Mouse (Mus musculus) B cell, adult 2 months (primary cell): ENCODE results near the gene Npy1r.

ENCODE experiments used
- DNase-seq, 2 experiments: peaks; one replicate each; pipeline ENCODE4 v3.0.0; 2022

Npy1r gene

GRCm38 (mm10) chr8:66696970-66697843 is at the start of gene Npy1r:
Gene Npy1r (plus strand): TSS chr8:66697192.
- no peak for DNase-seq

DNA sequence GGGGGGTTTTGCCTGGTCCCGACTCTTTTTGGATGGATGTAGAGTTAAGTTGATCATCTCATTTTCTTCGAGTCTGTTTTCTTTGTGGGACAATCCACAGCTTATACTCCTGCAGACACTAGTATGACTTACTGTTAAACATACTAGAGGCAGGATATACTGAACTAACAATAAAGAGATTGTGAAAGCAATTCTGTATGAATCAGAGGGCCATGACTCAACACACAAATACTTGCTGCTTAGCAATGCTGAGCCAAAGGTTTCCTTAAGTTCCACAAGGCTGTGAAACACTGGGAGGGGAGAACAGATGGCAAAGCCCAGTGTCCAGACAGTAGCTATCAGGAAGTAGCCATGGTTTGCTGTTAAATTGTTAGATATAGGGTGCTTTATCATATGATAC is 15.7 kb upstream of the Npy1r start:
- no peak for DNase-seq

GRCm38 (mm10) chr8:66687511-66688329 is 9.3 kb upstream of the Npy1r start, which contains the start of gene Npy5r:
Gene Npy5r (minus strand): TSS chr8:66688128.
- DNase-seq: no peak

- no peak for DNase-seq
These were observed 8.6 kb upstream of the Npy1r start for GRCm38 (mm10) chr8:66688395-66688794.

- DNase-seq: no peak
These were observed 8.2 kb upstream of the Npy1r start for GRCm38 (mm10) chr8:66688799-66689198.

DNA sequence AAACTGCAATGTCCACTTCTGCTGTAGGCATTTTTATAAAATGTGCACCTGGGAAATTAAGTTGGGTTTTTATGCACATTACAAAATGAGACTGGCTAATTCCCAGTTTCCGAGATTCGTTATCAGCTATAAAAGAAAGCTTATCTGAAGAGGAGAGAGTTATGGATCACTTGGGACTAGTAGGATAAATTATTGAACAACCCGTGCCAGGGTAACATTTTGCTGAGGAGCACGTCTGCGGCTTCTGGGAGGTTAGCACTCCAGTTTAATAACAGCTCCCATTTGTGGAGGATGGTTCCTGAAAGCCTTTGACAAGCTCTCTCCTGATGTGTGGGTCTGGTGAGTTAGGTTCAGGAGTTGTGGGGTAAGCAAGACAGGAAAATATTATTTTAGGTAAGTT is 6.6 kb upstream of the Npy1r start:
- no peak for DNase-seq

GRCm38 (mm10) chr8:66698011-66698410 is 1.0 kb downstream of the Npy1r start:
- DNase-seq: no peak

- DNase-seq: no peak
These were observed 1.8 kb downstream of the Npy1r start for GRCm38 (mm10) chr8:66698782-66699181.

DNA sequence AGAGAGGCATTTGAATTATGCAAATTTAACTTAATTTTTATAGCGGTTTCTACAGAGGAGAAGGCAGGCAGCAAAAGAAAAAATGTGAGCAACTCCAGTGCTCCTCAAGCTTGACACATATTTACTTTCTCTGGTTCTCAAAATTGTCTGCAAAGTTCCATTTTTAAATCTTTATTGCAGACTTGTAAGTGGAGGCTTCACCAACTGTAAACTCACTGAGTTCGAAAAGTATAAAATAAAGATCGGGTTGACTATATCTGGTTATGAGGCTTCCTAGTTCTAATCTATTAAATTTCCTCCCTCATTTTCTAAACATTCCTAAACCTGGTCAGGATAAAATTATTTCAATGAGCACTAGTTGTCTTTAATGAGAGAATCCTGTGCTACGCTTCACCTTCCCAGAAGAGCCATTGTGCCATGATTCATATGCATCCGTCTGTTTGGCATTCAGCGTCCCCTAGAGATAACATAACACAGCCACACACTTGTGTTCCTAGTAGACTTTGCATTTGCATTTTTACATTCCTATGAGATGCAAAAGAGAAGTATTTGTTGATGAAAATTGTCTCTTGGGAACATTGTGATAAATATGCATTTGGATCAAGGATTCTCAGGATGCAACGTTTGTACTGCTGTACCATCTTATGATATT is 17.5 kb downstream of the Npy1r start:
- no peak for DNase-seq

DNA sequence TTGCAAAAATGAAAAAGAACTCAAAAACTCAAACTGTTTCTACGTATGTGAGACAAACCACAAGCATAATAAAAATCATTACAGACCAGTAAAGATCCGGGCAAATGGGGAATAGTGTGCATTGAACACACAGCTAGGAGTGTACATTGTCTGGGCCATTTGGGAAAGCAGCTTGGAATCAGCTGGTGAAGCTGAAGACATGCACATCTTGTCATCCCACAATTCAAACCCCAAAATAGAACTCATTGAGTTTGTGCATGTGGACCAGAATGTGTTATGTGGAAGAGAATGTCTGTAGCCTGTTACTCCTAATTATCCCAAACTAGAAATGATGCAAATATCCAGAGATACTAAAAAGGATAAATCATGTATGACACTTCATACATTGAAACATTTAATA is 25.8 kb downstream of the Npy1r start:
- DNase-seq: no peak

- no peak for DNase-seq
These were observed 32.5 kb downstream of the Npy1r start for GRCm38 (mm10) chr8:66729446-66729845.

DNA sequence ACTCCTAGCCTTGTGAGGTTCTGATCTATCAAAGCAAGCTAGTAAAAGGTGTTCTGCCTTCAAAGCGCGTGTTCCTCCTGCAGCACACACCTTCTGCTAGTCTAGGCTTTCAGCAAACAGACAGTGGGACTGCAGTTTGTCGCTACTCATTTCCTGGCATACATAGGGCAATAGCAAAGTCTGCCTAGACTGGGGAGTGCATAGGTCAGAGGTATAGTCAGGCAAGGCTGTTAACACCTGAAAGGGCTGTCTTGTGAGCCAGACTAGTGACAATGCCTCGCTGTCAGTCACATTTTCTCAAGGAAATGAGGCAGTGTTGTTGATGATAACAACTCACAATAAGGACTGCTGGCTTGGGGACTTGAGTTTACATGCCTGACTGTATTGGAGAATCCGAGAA is 35.0 kb downstream of the Npy1r start:
- no peak for DNase-seq

GRCm38 (mm10) chr8:66742359-66742758 is 45.4 kb downstream of the Npy1r start:
- DNase-seq: no peak

DNA sequence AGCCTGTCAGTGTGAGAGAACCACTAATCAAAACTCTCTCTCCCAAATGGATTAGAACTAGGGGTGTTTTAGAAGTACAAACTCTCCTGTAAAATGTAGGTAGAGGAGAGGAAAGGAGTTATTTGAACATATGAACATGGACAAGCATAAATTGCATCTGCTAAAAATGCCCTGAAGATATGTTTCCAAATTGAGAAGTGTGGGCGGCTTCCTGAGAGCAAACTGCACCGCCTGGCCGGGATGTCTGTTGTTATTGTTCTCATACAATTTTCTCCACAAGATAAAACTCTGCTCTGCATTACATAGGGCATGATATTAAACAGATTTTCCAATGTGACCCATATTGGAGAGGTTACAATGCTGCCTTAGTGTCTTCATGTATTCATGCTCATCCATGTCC is 48.6 kb downstream of the Npy1r start:
- no peak for DNase-seq

- no peak for DNase-seq
These were observed 54.6 kb downstream of the Npy1r start for GRCm38 (mm10) chr8:66751621-66752020.

DNA sequence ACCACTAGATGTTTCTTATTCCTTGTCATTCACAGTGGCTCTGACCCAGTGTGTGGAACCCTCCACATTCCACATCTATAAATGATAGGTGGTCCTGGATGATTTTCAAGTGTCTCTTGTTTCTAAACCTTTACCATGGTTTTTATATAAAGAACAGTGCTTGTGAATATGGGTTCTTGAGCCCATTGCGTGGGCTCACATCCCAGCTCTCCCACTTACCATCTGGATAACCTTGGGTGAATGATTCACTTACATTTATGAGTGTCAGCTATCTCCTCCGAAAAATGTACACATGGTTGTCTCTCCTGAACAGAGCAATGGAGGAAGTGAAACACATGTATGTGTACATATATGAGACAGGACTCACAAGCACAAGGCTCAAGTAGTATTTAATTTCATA is 59.2 kb downstream of the Npy1r start:
- DNase-seq: no peak
